Mouse (Mus musculus) monocyte, adult 2 months (primary cell): ENCODE measurements around the gene Tdp1.
A peak's percentile ranks its signal among the peaks of the same experiment; 100 is the strongest.

Experiments used
- DNase-seq, 2 experiments: peaks; one replicate each; pipeline ENCODE4 v3.0.0; 2022; ENCODE audit warnings: low spot score in 2 of 2, low read depth in 1 of 2

Tdp1 gene

DNA sequence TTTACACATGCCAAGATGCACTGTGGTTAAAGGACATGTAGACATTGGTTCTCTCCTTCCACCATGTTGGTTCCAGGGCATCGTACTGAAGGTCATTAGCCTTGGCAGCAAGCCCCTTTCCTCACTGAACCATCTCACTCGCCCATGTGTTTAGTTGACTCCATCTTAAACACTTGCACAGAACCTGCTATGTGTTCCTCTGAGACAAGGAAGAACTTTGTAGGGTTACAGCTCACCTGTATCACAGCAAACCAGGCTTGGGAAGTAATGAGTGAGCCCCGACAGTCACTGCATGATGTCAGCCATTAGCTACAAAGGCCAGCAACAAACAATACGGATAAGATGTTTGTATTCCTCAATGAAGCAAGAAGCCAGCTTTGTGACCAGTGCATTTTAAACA lies 13.5 kb downstream of the Tdp1 start:
- DNase-seq, result no peak

DNA sequence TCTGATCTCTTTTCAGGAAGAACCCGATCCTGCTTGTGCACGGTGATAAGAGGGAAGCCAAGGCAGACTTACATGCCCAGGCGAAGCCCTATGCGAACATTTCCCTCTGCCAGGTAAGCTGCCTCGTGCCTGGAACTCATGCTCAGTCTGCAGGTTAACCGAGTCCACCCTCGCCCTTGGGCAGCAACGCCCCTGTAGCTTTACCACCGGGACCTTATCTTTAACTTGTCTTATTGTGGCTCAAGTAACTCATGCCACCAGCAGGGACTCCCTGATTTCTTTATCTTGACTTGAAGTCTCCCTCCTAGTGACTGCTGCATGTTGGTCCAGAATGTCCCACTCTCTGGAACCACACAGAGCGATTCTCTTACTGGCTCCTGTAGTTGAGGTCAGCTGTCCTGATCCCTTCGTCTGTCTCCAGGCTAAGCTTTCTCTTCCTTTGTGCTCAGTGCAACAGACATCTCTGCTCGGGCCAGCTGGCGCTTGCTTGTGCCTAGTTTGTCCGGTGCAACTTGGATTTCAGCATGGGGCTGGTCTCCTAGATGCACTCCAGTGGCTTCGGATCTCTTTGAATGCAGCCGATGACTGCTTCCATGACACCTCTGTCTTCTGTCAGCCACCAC lies 14.0 kb downstream of the Tdp1 start:
- DNase-seq, result no peak

DNA sequence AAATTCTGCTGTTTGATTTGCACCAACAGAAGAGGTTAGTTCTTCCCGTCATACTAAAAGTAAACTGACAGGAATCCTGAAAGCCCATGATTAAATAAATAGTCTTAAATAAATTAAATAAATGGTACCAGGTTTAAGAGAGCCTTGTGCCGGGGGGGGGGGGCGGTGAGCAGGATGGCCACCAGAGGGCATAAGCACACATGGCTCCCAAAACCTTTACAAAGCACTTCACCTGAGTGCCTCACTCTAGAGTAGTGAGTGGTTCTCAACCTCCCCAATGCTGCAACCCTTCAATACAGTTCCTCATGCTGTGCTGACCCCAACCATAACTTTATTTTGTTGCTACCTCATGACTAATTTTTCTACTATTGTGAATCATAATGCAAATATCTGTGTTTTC lies 15.7 kb downstream of the Tdp1 start:
- DNase-seq, result no peak

DNA sequence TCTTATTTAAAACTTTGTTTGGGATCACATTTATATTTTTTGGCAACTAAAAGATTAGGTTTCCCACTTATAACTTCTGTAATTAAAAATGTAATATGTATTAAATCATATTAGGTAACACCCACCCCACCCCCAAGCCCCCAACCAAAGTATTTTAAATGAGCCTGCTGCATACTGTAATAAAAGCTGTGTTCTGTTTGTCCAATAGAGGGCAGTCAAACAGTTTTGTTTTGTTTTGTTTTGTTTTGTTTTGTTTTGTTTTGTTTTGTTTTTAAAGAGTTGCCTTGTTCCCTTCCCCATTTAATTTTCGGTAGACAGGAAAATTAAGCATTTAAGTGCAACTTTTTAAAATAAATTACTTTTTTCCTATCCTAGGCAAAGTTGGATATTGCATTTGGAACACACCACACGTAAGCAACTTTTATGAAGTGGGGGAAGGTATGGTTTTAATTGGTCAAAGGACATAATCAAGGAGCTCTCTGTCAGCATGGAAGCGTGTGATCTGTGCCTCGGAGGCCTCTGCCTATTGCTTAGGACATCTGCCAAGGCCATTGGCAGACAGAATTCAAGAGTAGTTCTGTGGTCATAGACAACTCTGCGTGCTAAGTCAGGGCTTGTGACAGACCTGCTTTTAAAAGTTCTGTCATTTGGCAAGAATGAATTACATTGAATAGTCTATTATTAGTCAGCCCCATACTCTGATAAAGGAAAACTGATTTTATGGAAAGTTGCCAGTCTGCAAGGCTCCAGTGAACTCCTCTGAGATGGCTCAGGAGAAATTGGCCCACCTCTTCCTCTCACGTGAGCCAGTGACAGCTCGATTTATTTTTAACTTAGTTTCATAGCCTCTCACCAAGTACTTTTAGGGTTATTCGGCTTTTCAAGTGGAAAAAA lies 17.9 kb downstream of the Tdp1 start:
- DNase-seq, result no peak

DNA sequence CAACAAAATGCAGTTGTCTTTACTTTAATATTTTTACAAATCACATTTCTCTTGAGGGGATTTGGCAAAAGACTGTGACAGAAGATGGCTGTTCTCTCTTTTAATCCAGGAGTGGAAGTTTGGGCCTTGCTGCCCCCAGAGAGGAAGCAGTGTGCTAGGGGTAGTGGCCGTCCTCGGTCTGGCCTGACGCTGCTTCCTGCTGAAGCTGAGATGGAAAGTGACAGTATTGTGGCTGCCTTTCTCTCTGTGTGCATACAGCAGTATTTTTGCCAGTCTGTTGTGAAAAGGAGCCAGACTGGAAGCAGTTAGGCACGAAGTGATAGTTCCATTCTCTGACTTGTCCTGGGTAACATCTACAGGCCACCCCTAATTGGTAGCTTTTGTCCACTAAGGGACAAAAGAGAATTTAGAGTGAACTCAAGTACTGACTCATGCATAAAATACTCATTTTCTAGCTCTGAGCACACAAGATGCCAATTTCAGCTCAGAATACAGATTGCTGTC lies 18.6 kb downstream of the Tdp1 start:
- DNase-seq, result no peak

DNA sequence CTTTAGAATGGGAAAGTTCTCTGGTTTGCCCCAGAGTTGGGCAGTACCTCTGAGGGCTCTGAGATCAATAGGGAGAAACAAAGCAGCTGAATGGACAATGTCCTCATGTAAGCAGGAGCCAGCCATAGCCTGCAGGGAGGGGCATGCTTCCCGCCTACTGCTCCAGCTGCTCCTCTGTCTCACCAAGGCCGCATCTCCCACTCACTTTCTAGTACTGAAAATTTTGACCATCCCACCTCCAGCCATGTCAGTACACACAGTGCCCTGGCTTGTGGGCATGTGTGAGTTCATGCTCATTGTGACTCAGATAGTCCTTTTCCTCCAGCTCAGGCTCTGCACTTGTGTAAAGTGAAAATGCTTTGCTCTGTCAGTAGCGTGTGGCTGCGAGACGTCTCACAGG lies 20.2 kb downstream of the Tdp1 start:
- DNase-seq, result no peak

DNA sequence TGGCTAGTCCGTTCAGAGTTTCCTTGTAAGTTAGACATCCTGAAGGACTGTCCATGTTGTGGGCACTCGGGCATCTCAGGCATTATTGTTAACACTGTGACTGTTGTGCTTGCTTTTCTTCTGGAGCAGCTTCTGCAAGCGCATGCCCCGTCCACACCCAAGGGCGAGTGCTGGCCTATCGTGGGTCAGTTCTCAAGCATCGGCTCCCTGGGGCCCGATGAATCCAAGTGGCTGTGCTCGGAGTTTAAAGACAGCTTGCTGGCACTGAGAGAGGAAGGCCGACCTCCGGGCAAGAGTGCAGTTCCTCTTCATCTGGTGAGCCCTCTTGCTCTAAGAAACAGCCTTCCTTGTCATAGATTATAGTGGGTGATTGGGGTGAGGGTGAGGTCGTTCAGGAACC lies 27.1 kb downstream of the Tdp1 start:
- no peak for DNase-seq

DNA sequence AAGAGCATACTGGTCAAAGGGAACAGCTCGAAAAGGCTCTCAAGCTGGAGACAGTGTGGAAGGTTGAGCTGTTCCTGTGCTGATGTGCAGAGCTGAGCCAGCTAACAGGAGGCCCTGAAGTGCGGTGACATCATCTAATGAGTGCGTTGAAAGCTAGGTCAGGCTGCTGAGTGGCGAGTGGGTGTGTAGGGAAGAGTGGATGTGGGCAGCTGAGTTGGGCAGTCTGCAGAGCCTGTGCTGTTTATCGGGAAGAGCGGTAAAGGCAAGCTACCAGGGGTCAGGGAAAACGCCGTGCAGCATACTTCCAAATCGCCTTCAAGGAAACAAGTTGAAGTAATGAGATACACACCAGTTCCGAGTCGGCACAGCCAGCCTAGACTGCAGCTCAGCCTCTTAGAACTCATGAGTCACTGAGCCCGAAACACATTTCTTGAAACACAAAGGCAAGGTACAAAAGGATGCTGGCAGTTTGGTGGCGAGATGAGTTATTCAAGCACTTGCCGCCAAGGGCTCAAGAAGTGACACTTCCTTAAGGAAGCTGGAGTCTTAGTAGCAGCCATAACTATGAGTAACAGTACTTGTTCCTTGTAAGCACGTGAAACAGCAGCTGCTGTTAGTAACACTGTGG lies 33.6 kb downstream of the Tdp1 start:
- no peak for DNase-seq

DNA sequence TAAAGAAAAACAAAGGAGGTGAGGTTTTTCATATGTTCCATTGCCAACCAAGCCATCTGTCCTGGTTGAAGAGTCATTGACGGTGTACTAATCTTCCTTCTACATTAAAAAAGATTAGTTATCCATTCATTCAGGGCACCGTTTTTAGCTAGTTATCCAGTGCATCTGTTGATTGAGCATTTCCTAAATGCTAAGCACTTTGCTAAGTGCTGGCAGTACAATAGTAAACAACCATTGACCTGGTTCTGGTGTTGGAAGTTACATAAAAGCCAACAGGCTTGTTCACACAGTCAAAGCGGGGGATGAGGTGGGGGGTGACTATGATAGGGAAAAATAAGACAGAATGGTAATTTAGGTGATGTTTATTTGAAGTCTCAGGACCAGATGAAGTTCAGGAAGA lies 35.3 kb downstream of the Tdp1 start:
- DNase-seq, result no peak

DNA sequence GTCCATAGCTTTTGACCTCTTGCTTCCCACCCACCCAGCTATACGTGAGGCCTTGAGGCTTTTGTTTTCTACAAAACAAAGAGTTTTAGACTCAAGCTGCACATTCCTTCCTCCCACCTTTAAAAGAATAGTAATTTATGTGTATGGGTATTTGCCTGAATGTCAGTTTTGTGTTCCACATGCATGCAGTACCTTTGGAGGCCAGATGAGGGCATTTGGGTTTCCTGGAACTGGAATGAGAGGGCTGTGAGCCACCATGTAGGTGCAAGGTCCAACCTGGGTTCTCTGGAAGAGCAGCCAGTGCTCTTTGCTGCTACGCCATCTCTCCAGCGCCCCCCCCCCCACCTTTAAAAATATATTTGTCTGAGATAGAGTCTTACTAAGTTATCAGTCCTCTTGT lies 36.7 kb downstream of the Tdp1 start:
- no peak for DNase-seq

DNA sequence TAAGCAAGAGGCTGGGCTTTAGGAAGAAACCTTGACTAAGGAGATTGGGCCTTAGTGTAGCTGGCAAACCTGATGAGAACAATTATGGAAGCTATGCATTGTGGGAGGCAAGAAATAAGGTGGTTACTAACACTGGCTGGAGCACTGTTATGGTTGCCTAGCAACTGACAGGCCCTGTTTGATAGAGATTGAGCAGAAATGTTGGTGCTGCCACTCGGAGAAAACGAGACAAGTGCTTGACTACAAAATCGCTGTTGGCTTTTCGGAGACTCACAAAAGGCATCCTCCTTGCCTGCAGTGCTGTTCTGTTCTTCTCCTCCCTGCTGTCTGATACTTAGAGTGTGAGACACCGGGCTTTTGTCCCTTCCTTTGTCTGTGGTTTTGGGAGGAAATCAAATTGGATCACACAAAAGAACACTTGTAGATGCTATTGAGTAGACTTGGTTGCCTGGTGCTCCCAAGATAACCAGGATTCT lies 38.9 kb downstream of the Tdp1 start:
- DNase-seq, result no peak

DNA sequence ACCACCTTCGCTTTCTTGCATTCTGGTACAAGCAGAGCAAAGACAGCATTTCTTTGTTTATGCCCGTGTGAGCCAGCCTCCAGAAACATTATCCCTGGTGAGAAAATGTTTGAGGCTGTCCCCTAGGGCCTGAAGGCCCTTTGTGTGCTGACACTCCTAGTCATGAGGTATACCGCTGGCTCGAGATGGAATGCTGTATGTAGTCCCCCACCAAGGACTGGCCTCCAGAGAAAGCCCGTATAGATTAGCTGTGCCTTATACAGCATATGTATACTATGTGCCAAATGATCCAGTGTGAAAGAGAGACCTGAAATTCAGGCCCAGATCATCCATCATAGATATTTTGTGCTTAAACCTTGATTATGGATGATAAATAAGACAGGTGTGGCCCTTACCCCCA lies 39.4 kb downstream of the Tdp1 start:
- DNase-seq, result no peak

DNA sequence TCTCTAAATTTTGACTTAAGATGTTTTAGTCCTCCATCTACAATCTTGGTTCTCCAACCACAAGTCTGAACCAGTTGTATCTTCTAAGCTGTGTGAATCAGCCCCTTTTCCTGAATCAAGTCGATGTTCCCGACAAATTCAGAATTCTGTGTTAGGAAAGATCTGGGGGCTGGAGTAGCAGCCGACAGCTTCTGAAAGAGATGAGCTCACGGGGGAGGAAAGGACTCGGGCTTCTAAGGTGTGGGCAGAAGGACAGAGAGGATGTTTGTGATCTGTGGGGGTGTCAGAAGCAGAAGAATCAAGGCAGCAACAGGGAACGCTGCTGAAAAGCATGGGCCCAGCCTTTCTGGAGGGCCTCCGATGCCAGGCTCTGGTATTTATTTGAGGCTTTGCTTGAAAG lies 44.0 kb downstream of the Tdp1 start:
- no peak for DNase-seq

DNA sequence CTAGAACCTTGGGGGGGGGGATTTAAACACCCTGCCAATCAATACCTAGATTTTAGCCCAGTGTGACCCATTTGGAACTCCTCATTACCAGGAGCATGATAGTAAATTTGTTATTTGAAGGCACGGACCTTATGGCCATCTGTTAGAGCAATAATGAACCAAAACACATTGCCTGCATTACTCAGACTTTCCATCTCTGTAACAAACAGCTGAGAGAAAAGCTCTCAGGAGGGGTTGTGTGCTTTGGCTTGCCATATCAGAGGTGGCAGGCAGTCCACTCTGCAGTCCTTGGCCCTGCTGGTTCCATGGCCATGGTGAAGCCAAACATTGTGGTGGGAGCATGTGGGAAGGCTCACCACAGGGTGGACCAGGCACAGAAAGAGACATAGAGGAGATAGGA lies 44.8 kb downstream of the Tdp1 start:
- no peak for DNase-seq

DNA sequence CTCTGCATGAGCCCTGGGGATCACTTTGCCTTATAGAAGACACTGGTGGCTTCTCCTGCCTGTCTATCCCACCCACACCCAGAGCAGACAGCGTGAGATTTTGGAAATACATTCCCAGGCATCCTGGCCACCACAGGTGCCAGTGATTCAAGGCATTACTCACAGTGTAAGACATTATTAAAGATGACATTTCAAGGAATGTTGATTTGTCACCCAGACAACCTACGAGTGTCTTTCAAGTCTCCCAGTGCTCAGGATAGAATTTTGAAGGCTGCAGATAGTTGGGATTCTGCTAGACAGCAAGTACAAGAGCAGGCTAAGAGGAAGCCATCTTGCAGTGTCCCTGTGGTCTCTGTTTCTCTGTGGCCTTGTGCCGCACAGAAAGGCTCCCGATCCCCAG lies 47.9 kb downstream of the Tdp1 start:
- DNase-seq, result no peak

DNA sequence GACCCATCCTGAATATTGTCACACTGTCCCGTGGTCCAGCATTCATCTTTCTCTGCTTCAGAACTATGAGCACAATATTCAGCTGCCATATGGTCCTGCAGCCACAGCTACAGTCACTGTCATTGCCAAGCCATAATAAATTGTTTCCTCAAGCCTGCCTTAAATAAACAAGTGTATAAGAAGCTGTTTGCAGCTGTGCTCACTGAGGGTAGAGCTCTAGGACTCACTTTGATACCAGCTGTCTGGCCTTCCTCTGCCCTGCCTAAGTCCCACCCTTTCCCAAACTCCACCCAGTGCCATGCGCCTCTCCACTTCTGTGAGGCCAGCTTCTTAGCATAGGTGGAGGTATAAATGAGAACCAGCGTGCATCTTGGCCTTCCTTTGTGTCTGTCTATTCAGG lies 49.3 kb downstream of the Tdp1 start:
- no peak for DNase-seq

DNA sequence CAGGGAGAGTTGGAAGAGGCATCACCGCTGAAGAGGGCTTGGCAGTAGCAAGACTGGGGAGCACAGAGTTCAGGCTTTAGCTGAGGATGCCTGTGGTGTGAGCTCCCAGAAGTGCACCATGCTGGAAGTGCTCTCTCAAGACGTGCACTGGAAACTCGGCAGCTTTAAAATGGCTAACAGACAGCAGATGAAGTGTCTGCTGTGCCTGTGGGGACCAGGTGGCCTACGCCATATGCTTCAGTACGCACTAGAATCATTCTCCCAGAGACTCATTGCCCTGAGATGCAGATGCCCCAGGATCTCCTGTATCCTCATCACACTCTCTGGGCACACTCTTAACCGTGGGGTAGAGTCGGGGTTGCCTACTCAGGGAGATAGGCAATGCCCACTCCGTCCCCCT lies 51.1 kb downstream of the Tdp1 start:
- DNase-seq, result no peak

DNA sequence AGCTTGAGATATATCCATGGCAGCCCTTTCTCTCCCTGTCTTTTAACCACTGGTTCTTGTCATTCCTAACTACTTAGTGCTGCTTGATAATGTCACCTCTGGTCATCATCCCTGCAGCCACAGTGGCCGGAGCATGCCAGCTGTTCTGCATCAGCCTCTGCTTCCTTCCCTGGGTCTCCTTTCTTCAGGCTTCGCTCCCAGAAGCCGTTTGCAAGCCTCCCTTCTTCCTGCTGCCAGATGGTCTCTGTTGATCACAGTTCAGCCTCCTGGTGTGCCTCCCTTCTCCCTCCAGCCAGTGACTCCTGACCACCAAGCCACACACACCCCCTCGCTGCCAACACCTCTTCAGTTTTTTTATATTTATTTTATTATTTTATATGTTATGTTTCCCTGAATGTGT lies 54.2 kb downstream of the Tdp1 start:
- no peak for DNase-seq

DNA sequence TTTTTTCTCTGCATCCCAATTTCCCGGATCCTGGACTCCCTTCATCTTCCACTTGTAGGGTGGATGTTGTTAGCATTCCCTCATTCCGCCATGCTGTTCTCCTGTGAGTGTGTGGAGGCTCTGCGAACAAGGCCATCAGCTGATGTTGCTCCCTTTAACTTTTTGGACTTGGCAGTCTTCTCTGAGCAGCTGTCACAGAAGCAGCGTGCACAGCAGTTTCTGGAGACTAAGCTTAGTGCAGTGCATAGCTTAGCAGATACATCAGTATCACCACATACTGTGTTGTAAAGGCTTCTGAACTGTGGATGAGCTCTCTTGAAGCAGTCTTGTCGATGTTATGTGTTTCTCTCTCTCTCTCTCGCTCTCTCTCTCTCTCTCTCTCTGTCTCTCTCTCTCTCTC lies 54.9 kb downstream of the Tdp1 start:
- no peak for DNase-seq

DNA sequence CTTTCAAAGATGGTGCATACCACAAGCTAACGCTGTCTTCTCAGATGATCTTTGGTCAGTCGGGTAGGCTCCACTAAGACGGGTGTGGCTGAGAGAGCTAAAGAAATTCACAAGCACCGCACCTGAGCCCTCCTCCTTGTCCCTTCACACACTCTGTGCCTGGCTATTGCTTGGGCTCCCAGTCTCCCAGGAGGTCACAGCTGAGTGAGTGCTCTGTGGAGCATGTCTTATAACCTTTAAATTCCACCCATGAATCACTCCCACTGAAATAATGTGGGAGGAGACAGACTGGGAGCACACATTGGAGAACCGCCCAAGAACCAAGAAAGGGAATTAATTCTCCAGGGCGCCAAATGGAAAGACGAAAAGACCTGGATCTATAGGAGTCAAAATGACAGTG lies 56.4 kb downstream of the Tdp1 start:
- no peak for DNase-seq

DNA sequence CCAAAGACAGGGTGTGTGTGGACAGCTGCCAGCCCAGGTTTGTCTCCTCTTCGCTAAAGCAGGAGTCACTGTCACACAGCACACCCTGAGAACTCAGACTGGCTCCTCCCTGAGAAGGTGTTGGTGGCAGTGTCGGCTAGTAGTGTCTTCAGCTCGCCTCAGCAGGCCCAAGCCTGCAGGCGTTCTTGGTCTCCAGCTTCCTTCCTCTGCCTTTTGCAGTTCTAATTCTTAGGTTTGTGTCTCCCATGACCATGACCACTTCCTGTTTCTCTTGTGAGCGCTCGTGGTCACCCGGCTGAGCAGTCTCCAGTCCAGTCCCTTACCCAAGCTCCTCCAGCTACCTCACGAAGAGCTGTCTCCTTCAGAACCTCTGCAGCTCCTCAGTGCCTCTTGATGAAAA lies 58.1 kb downstream of the Tdp1 start:
- peak; percentile 35 to 50 for DNase-seq

DNA sequence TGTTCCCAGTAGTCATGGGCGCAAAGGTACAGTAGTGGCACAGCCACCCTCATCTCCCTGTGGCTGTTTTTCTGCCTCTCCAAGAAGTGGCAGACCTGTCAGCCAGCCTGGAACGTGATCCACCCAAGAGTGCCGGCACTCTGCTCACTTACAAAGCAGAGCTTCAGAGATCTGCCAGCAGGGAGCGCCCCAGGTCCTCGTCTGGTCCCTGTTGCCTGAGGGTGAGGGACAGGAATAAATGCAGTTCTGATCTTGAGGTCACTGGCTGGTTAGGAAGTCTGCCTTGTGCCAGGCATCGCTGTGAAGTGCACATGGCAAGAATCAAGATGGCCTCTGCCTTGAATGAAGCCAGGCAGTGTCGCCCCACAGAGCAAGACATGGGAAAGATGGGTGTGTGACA lies 68.6 kb downstream of the Tdp1 start:
- peak in 1 of 2 experiments; percentile 53 for DNase-seq
